Mouse (Mus musculus) frontal cortex, postnatal 36 days (tissue): ENCODE measurements around the gene Rin3.
"Not testable (repeated sequence)": the region's sequence is repeated elsewhere in the genome, so short reads cannot be mapped to it uniquely, and the experiment has no call there.

Experiments used
- DNase-seq, 2 experiments: peaks; one replicate each; pipeline ENCODE4 v3.0.0; 2022; ENCODE audit warnings: low spot score in 2 of 2

Rin3 gene

GRCm38 (mm10) chr12:102282763-102283482, at the start of gene Rin3:
Rin3 (plus strand) TSS chr12:102283048.
- no peak for DNase-seq

- DNase-seq = no peak
Measured at GRCm38 (mm10) chr12:102235551-102235950, 47.3 kb upstream of the Rin3 start.

GRCm38 (mm10) chr12:102236317-102236716, 46.5 kb upstream of the Rin3 start:
- no peak for DNase-seq

GRCm38 (mm10) chr12:102242076-102242722, 40.6 kb upstream of the Rin3 start:
- DNase-seq = no peak

GRCm38 (mm10) chr12:102243915-102244314, 38.9 kb upstream of the Rin3 start:
- no peak for DNase-seq

GRCm38 (mm10) chr12:102246226-102246625, 36.6 kb upstream of the Rin3 start:
- no peak for DNase-seq

- DNase-seq = peak; percentile 44 to 59
Measured at GRCm38 (mm10) chr12:102248104-102248503, 34.7 kb upstream of the Rin3 start.

GRCm38 (mm10) chr12:102250316-102250715, 32.5 kb upstream of the Rin3 start:
- DNase-seq = peak in 1 of 2 experiments; percentile 27

GRCm38 (mm10) chr12:102251070-102251469, 31.8 kb upstream of the Rin3 start:
- DNase-seq = peak; percentile 40 to 67

- DNase-seq = peak in 1 of 2 experiments; percentile 35
Measured at GRCm38 (mm10) chr12:102251985-102252384, 30.9 kb upstream of the Rin3 start.

GRCm38 (mm10) chr12:102252525-102252924, 30.3 kb upstream of the Rin3 start:
- DNase-seq = no peak

- no peak for DNase-seq
Measured at GRCm38 (mm10) chr12:102255012-102255411, 27.8 kb upstream of the Rin3 start.

- no peak for DNase-seq
Measured at GRCm38 (mm10) chr12:102258522-102259112, 24.2 kb upstream of the Rin3 start.

- no peak for DNase-seq
Measured at GRCm38 (mm10) chr12:102261933-102262396, 20.9 kb upstream of the Rin3 start.

- no peak for DNase-seq
Measured at GRCm38 (mm10) chr12:102262809-102263208, 20.0 kb upstream of the Rin3 start.

GRCm38 (mm10) chr12:102263249-102263648, 19.6 kb upstream of the Rin3 start:
- no peak for DNase-seq

GRCm38 (mm10) chr12:102266433-102266832, 16.4 kb upstream of the Rin3 start:
- DNase-seq = no peak

- no peak for DNase-seq
Measured at GRCm38 (mm10) chr12:102269144-102269543, 13.7 kb upstream of the Rin3 start.

- DNase-seq = no peak
Measured at GRCm38 (mm10) chr12:102270776-102271405, 12.0 kb upstream of the Rin3 start.

- DNase-seq = no peak
Measured at GRCm38 (mm10) chr12:102271447-102271846, 11.4 kb upstream of the Rin3 start.

GRCm38 (mm10) chr12:102275833-102276443, 6.9 kb upstream of the Rin3 start:
- DNase-seq = no peak

GRCm38 (mm10) chr12:102280290-102280689, 2.6 kb upstream of the Rin3 start:
- not testable (repeated sequence) for DNase-seq
